Mouse (Mus musculus) 3T3-L1 (cell line): Measurements from ENCODE around the gene Zg16.

Experiments
- DNase-seq: peaks from one replicate; pipeline ENCODE4 v3.0.0-alpha.2; 2015; ENCODE audit warnings: low read depth, low spot score

The Zg16 gene

GRCm38 (mm10) chr7:127021563-127022527, 65.3 kb downstream of the Zg16 start:
- no peak for DNase-seq

- DNase-seq, result no peak
Observed at GRCm38 (mm10) chr7:127020901-127021562, 66.1 kb downstream of the Zg16 start, which contains the start of the genes Gm42742 and Prrt2. Gene Gm42742, minus strand, starts transcription at chr7:127021097. Gene Prrt2, minus strand, starts transcription at chr7:127021211.

GRCm38 (mm10) chr7:127020491-127020890, 66.6 kb downstream of the Zg16 start:
- no peak for DNase-seq

GRCm38 (mm10) chr7:127020031-127020430, 67.1 kb downstream of the Zg16 start:
- no peak for DNase-seq

GRCm38 (mm10) chr7:127019306-127019960, 67.7 kb downstream of the Zg16 start:
- DNase-seq, result no peak

- DNase-seq, result no peak
Observed at GRCm38 (mm10) chr7:127018416-127019305, 68.5 kb downstream of the Zg16 start.

- no peak for DNase-seq
Observed at GRCm38 (mm10) chr7:127017950-127018345, 69.2 kb downstream of the Zg16 start.

- DNase-seq, result peak; percentile 99
Observed at GRCm38 (mm10) chr7:127016971-127017949, 69.9 kb downstream of the Zg16 start, which contains the start of gene Pagr1a. Gene Pagr1a, minus strand, starts transcription at chr7:127017352.

- peak; percentile 67 for DNase-seq
Observed at GRCm38 (mm10) chr7:127016486-127016938, 70.6 kb downstream of the Zg16 start.

- no peak for DNase-seq
Observed at GRCm38 (mm10) chr7:127016481-127016485, 70.8 kb downstream of the Zg16 start, which contains the start of gene Pagr1b. Gene Pagr1b, minus strand, starts transcription at chr7:127016484.

- peak; percentile 80 for DNase-seq
Observed at GRCm38 (mm10) chr7:127016081-127016480, 71.0 kb downstream of the Zg16 start.

- DNase-seq, result no peak
Observed at GRCm38 (mm10) chr7:127014993-127015392, 72.1 kb downstream of the Zg16 start.

- peak; percentile 78 for DNase-seq
Observed at GRCm38 (mm10) chr7:127014320-127014719, 72.8 kb downstream of the Zg16 start, which contains the start of gene Mvp. Gene Mvp, minus strand, starts transcription at chr7:127014621.

GRCm38 (mm10) chr7:127013385-127013784, 73.7 kb downstream of the Zg16 start:
- DNase-seq, result no peak

- DNase-seq, result no peak
Observed at GRCm38 (mm10) chr7:127012845-127013244, 74.3 kb downstream of the Zg16 start.

- peak; percentile 30 for DNase-seq
Observed at GRCm38 (mm10) chr7:127012374-127012773, 74.8 kb downstream of the Zg16 start.

- no peak for DNase-seq
Observed at GRCm38 (mm10) chr7:127011717-127012116, 75.4 kb downstream of the Zg16 start.

GRCm38 (mm10) chr7:127011051-127011450, 76.1 kb downstream of the Zg16 start:
- DNase-seq, result no peak

- DNase-seq, result no peak
Observed at GRCm38 (mm10) chr7:127009307-127010085, 77.6 kb downstream of the Zg16 start.
